Mouse (Mus musculus) intestine, embryonic 14.5 days (tissue): Measurements from ENCODE around the gene Loxl4. TPM values are rescaled to one million over a fixed set of nuclear protein-coding genes. Genes with fewer than 3 reads are reported as not detected.

Experiments
- ATAC-seq: fragments of 200-750 bp; cut with Nextera tagmentation; replicated peaks from 2 replicates; pipeline ENCODE4 v1.8.0; 2017; ENCODE audit warnings: low read depth, moderate number of reproducible peaks, moderate TSS enrichment, moderate library complexity; ENCODE audit not compliant: low FRiP score, low TSS enrichment
- DNase-seq: peaks from one replicate; pipeline ENCODE4 v3.0.0-alpha.2; 2018; ENCODE audit warnings: low spot score
- H3K27ac ChIP-seq: fragments of 300-500 bp; sonication (generic); 2 replicates; pipeline ENCODE4 v1.5.1; 2014; ENCODE audit warnings: low read depth, mild to moderate bottlenecking, control low read depth
- H3K27me3 ChIP-seq: fragments of 300-500 bp; sonication (generic); replicated peaks from 2 replicates; pipeline ENCODE4 v1.6.1; 2014; ENCODE audit warnings: low read length, control low read depth; ENCODE audit not compliant: control insufficient read depth, insufficient read depth
- H3K36me3 ChIP-seq: fragments of 300-500 bp; sonication (generic); 2 replicates; pipeline ENCODE4 v1.6.1; 2014; ENCODE audit warnings: low read length, control low read depth; ENCODE audit not compliant: control insufficient read depth, insufficient read depth
- H3K4me1 ChIP-seq: fragments of 300-500 bp; sonication (generic); replicated peaks from 2 replicates; pipeline ENCODE4 v1.6.1; 2014; ENCODE audit warnings: low read length, control low read depth, mixed read lengths; ENCODE audit not compliant: control insufficient read depth, insufficient read depth
- H3K4me2 ChIP-seq: fragments of 300-500 bp; sonication (generic); 2 replicates; pipeline ENCODE4 v1.6.1; 2014; ENCODE audit warnings: low read length
- H3K4me3 ChIP-seq: fragments of 300-500 bp; sonication (generic); 2 replicates; pipeline ENCODE4 v1.5.1; 2014; ENCODE audit warnings: low read depth, low read length, control low read depth, mixed read lengths
- H3K9ac ChIP-seq: fragments of 300-500 bp; sonication (generic); 2 replicates; pipeline ENCODE4 v1.6.1; 2014; ENCODE audit warnings: mild to moderate bottlenecking, low read length
- H3K9me3 ChIP-seq: fragments of 300-500 bp; sonication (generic); 2 replicates; pipeline ENCODE4 v1.6.1; 2016; ENCODE audit warnings: low read length, control low read depth; ENCODE audit not compliant: control insufficient read depth
- WGBS: fragments of 180-500 bp; shearing (Covaris S2); extraction: QIAGEN DNeasy Blood & Tissue Kit; methylation state at CpG from one replicate; pipeline ENCODE4 v1.1.7; 2014; 5-methylcytosine and 5-hydroxymethylcytosine counted together
- polyA plus RNA-seq: library from polyadenylated mRNA; unstranded; fragments of >200 nt; fragmentation: Nextera tagmentation; extraction: Ambion mirVana; gene quantifications from 2 replicates; pipeline ENCODE4 v1.2.1, GENCODE M21; 2014

Gene Loxl4
- polyA plus RNA-seq, 1 experiment from 2014 or later = 1.8 TPM

DNA sequence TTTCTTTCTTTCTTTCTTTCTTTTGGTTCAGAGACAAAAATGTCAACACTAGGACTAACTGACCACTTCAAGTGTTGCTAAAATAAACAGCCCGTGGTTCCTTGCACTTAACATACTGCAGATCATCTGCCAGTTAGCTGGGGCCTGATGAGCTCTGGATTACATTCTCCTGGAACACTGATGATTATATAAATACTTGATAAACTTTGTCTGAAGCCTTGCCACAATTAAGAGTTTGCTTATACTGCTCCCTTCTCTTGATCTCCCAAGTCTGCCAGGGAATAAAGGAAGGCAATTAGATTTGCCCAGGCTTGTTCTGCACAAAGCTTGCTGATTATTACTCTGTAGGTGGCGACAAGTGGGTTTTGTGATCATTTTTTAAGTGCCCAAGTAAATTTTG, 24.9 kb downstream of the Loxl4 start:
- ATAC-seq = no peak
- Histone ChIP-seq H3K36me3 (peaks cover 40% of the 10 kb centered on the region), H3K27me3 (no peaks in the 10 kb centered on the region), H3K4me3 (no peak overlapping the region), H3K9me3 (no peaks in the 10 kb centered on the region), H3K9ac (no peak overlapping the region), H3K4me1 (peaks cover 11% of the 10 kb centered on the region), H3K27ac (0 out of 2 replicates have a peak overlapping the region, but pooled peaks have one; percentile 33), H3K4me2 (no peak overlapping the region)
- no peak for DNase-seq
- 26% methylated on average over 2 of the region's 2 CpGs for WGBS

DNA sequence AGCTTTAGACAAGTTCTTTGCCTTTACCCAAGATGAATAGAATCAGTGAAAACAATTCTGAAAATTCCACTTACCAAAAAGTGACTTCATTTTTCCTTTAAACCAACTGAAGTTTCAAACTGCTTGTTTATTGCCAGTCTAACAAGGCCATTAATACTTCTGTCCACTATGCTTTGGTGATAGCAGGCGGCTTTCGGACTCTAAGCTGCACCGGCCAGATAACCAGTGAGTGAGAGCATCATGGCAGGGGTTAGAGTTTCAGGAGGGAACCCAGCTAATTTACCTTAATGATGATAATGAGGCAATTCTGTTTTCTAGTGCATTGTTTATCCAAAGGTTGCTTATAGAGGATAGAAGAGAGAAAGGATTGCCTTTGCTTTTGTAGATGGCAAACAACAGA, 28.4 kb downstream of the Loxl4 start:
- no peaks in the 10 kb centered on the region for H3K27me3 ChIP-seq
- no peak overlapping the region for H3K27ac ChIP-seq
- peaks cover 11% of the 10 kb centered on the region for H3K4me1 ChIP-seq
- H3K4me2 ChIP-seq = no peak overlapping the region
- H3K36me3 ChIP-seq = peaks cover 21% of the 10 kb centered on the region
- no peak overlapping the region for H3K4me3 ChIP-seq
- no peaks in the 10 kb centered on the region for H3K9me3 ChIP-seq
- 75% methylated on average over 3 of the region's 3 CpGs for WGBS
- DNase-seq = no peak
- H3K9ac ChIP-seq = no peak overlapping the region
- no peak for ATAC-seq

DNA sequence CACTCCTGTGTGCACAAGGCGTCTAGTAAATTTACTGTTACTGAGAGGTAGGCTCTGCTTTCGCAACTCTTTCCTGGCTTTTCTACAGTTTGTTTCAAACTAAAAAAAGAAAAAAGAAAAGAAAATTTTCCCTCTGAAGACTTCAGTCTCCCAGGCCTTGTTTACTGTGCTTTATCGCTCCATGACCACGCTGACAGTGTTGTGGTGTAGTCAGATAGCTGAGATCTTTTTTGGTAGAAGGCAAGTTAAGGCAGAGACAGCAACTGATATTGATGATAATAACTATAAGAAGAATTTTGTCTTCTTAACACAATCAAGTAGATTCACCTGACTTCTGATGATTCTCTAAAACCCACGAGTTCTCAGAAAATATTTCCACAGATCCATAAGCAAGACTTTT, 28.9 kb downstream of the Loxl4 start:
- Histone ChIP-seq H3K9ac (no peak overlapping the region), H3K9me3 (no peaks in the 10 kb centered on the region), H3K27me3 (no peaks in the 10 kb centered on the region), H3K4me1 (peaks cover 10% of the 10 kb centered on the region), H3K27ac (no peak overlapping the region), H3K4me3 (no peak overlapping the region), H3K36me3 (peaks cover 21% of the 10 kb centered on the region), H3K4me2 (no peak overlapping the region)
- ATAC-seq (no peak), DNase-seq (no peak)
- WGBS = 83% methylated on average over 5 of the region's 5 CpGs

DNA sequence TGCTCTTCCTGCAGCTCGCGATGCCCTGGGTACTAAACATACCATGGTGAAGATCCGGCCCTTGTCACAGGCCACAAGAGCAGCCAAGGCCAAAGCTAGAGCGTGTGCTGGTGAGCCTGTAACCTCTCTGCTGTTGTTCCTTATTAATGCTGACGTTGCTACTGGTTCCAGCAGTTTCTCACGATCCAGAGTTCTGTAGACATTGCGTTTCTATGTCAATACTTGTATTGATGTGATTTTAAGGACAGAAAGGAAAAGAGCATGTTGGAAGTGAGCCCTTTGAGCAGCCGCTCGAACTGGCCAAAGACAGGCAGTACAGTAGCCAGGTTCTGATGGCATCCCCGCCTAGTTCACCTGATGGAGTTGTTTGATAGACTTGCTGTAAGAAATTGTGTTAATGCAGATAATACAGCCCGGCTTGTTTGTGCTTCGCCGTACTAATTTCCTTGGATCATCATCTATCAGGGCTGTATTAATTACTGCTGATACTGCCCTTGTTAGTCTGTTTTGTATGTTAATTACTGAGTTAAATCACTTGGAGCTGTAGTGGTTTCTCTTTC, 29.7 kb downstream of the Loxl4 start:
- Histone ChIP-seq H3K4me2 (no peak overlapping the region), H3K9me3 (no peaks in the 10 kb centered on the region), H3K4me3 (no peak overlapping the region), H3K27ac (no peak overlapping the region), H3K4me1 (peaks cover 2% of the 10 kb centered on the region; the same call in 1 of the 2 replicates), H3K36me3 (peaks cover 21% of the 10 kb centered on the region), H3K9ac (no peak overlapping the region), H3K27me3 (no peaks in the 10 kb centered on the region)
- DNase-seq = no peak
- ATAC-seq = no peak
- WGBS = 90% methylated on average over 13 of the region's 13 CpGs

DNA sequence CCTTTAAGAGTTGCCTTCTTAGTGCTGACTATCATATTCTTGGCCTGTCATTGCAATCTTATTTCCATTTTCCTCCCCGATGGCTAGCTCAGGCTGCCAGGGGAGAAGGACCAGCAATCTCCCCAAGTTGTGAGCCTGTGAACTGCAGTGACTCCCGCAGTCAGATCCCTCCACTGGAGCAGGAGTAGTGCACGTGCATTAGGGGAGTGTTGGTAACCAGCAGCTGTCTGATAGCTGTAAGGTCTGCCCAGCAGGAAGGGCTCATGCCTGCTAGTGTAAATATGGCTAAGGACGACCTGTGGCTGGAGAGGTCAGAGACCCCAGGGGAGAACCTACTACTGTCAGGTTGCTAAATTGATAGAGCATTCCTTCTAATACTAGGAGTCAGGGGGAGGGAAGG, 31.9 kb downstream of the Loxl4 start:
- Histone ChIP-seq H3K9me3 (no peaks in the 10 kb centered on the region), H3K27me3 (no peaks in the 10 kb centered on the region), H3K4me2 (no peak overlapping the region), H3K4me1 (no peaks in the 10 kb centered on the region), H3K9ac (no peak overlapping the region), H3K27ac (no peak overlapping the region), H3K36me3 (peaks cover 22% of the 10 kb centered on the region), H3K4me3 (no peak overlapping the region)
- no peak for ATAC-seq
- no peak for DNase-seq
- WGBS = 32% methylated on average over 4 of the region's 4 CpGs

DNA sequence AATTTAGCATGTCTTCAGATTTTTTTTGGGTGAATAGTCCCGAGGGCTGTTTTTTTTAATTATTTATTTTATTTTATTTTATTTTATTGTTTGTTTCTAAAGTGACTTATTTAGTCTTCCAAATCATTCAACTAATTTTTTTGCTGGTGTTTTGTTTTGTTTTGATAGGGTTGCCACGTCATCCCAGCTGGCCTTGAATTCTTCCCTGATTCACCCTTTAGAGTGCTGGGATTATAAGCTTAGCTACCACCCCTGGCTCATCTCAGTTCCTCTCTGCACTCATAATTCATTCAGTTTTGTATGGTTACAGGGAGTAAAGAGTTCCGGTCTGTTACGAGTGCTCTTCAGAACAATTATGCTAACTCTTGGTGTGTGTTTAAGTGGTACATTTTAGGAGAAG, 34.0 kb downstream of the Loxl4 start:
- H3K4me2 ChIP-seq = no peak overlapping the region
- H3K9me3 ChIP-seq = no peaks in the 10 kb centered on the region
- no peaks in the 10 kb centered on the region for H3K4me1 ChIP-seq
- no peaks in the 10 kb centered on the region for H3K27me3 ChIP-seq
- H3K36me3 ChIP-seq = peaks cover 10% of the 10 kb centered on the region
- 65% methylated on average over 4 of the region's 4 CpGs for WGBS
- DNase-seq (no peak), ATAC-seq (no peak)
- H3K9ac ChIP-seq = no peak overlapping the region
- no peak overlapping the region for H3K4me3 ChIP-seq
- H3K27ac ChIP-seq = no peak overlapping the region

DNA sequence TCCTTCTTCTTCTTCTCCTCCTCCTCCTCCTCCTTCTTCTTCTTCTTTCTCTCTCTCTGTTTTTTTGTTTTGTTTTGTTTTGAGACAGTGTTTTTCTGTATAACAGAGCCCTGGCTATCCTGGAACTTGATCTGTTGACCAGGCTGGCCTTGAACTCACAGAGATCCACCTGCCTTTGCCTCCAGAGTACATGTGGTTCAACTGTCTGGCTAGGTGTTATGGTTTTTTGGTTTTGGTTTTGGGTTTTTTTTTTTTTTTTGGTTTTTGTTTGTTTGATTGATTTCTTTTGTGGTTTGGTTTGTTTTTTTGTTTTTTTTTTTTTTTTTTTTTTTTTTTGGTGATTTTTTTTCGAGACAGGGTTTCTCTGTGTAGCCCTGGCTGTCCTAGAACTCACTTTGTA, 35.8 kb downstream of the Loxl4 start:
- Histone ChIP-seq H3K4me1 (no peaks in the 10 kb centered on the region), H3K4me3 (no peak overlapping the region), H3K9me3 (no peaks in the 10 kb centered on the region), H3K36me3 (peaks cover 4% of the 10 kb centered on the region; the same call in 1 of the 2 replicates), H3K4me2 (no peak overlapping the region), H3K27ac (no peak overlapping the region), H3K9ac (no peak overlapping the region), H3K27me3 (no peaks in the 10 kb centered on the region)
- DNase-seq = no peak
- no peak for ATAC-seq
- WGBS = 57% methylated on average over 1 of the region's 1 CpGs

DNA sequence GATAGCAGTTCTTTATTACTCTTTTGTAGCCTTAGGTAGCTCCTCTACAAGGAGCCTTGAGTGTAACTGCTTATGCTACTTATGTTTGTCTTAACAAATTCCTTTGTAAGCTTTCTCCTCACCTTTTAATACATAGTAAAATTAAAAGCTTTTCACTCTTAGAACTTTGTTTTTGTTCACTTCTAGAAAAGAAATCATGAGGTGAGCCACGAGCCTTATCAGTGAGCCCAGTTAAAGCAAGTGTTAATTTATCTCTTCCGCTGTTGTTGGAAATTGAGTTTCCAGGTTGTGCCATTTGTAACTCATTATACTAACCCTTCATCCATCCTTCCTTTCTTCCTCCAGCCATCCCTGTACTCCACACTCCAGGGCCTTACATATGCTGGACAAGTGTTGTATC, 37.3 kb downstream of the Loxl4 start:
- H3K4me3 ChIP-seq = no peak overlapping the region
- no peak overlapping the region for H3K27ac ChIP-seq
- H3K36me3 ChIP-seq = peaks cover 4% of the 10 kb centered on the region; the same call in 1 of the 2 replicates
- no peaks in the 10 kb centered on the region for H3K27me3 ChIP-seq
- H3K9ac ChIP-seq = no peak overlapping the region
- DNase-seq = no peak
- no peaks in the 10 kb centered on the region for H3K4me1 ChIP-seq
- H3K9me3 ChIP-seq = no peaks in the 10 kb centered on the region
- no peak for ATAC-seq
- 84% methylated on average over 2 of the region's 2 CpGs for WGBS
- no peak overlapping the region for H3K4me2 ChIP-seq

DNA sequence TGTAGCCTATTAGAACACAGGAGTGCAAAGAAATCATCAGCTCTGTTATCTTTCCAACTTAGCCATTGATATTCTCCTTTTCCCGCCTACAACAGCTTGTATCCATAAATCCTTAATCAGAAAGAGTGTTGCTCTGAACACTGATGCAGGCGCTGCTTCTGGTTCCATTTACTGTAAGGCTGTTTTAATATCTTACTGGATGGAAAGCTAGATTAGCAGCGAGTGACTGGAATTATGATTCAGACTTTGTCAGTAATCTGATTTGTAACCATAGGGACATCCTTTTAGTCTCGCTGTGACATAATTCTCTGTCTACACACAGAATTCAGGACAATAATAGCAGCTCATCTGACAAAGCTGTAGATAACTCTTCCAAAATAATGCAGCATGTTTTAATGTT, 41.3 kb downstream of the Loxl4 start:
- no peaks in the 10 kb centered on the region for H3K9me3 ChIP-seq
- WGBS = 77% methylated on average over 4 of the region's 4 CpGs
- ATAC-seq (no peak), DNase-seq (no peak)
- H3K27me3 ChIP-seq = no peaks in the 10 kb centered on the region
- H3K36me3 ChIP-seq = peaks cover 4% of the 10 kb centered on the region; the same call in 1 of the 2 replicates
- no peak overlapping the region for H3K27ac ChIP-seq
- no peak overlapping the region for H3K4me2 ChIP-seq
- H3K4me3 ChIP-seq = no peak overlapping the region
- no peaks in the 10 kb centered on the region for H3K4me1 ChIP-seq
- H3K9ac ChIP-seq = no peak overlapping the region
